Mouse (Mus musculus) MEL (cell line): Measurements from ENCODE around the gene Mfap3l. TPM values are rescaled to one million over a fixed set of nuclear protein-coding genes. Genes with fewer than 3 reads are reported as not detected.

Experiments used
- DNase-seq: peaks from one replicate; pipeline ENCODE4 v3.0.0; 2011; ENCODE audit warnings: low read depth, low spot score
- H3K27ac ChIP-seq: 2 replicates; pipeline ENCODE4 v1.5.1; 2012; ENCODE audit warnings: low read depth, mild to moderate bottlenecking, control low read depth, low read length, moderate library complexity; ENCODE audit not compliant: control insufficient read depth
- H3K27me3 ChIP-seq, 2 experiments: fragments of 150-350 bp in 1 of 2; sonication (generic) in 1 of 2; 2 replicates each; pipeline ENCODE4 v1.6.1; 2012; ENCODE audit warnings: low read length in 2 of 2, mild to moderate bottlenecking in 2 of 2, improper control_type of control experiment in 1 of 2, moderate library complexity in 1 of 2; ENCODE audit not compliant: insufficient read depth in 2 of 2, control insufficient read depth in 1 of 2
- H3K36me3 ChIP-seq, 2 experiments: 2 replicates each; pipeline ENCODE4 v1.6.1; 2012 to 2014; ENCODE audit warnings: low read length in 2 of 2, improper control_type of control experiment in 1 of 2, inconsistent platforms in 1 of 2, mild to moderate bottlenecking in 1 of 2; ENCODE audit not compliant: insufficient read depth in 2 of 2, control insufficient read depth in 1 of 2
- H3K4me1 ChIP-seq, 2 experiments: fragments of 150-350 bp in 1 of 2; sonication (generic) in 1 of 2; 2 replicates each; pipeline ENCODE4 v1.6.1; 2012; ENCODE audit warnings: low read length in 2 of 2, improper control_type of control experiment in 1 of 2, mild to moderate bottlenecking in 1 of 2; ENCODE audit not compliant: insufficient read depth in 2 of 2, control insufficient read depth in 1 of 2
- H3K4me3 ChIP-seq, 2 experiments: fragments of 150-350 bp in 1 of 2; sonication (generic) in 1 of 2; 2 replicates each; pipeline ENCODE4 v1.5.1; 2012; ENCODE audit warnings: low read depth in 2 of 2, low read length in 2 of 2, mild to moderate bottlenecking in 2 of 2, moderate library complexity in 2 of 2, control low read depth in 1 of 2, improper control_type of control experiment in 1 of 2; ENCODE audit not compliant: control insufficient read depth in 1 of 2, insufficient read depth in 1 of 2
- H3K79me2 ChIP-seq: 2 replicates; pipeline ENCODE4 v1.6.1; 2012; ENCODE audit warnings: mild to moderate bottlenecking, low read length, moderate library complexity; ENCODE audit not compliant: control insufficient read depth, poor library complexity, insufficient read depth
- H3K9ac ChIP-seq: 2 replicates; pipeline ENCODE4 v1.6.1; 2012; ENCODE audit warnings: low read depth, mild to moderate bottlenecking, control low read depth, low read length, moderate library complexity; ENCODE audit not compliant: control insufficient read depth, poor library complexity, severe bottlenecking
- H3K9me3 ChIP-seq: fragments of 150-350 bp; sonication (generic); replicated peaks from 2 replicates; pipeline ENCODE4 v1.6.1; 2012; ENCODE audit warnings: mild to moderate bottlenecking, low read length, improper control_type of control experiment, moderate library complexity; ENCODE audit not compliant: insufficient read depth
- BHLHE40 ChIP-seq: IDR thresholded peaks from 2 replicates; pipeline ENCODE4 v1.6.1; 2012; ENCODE audit warnings: low read depth, mild to moderate bottlenecking, inconsistent platforms, low read length, improper control_type of control experiment, borderline replicate concordance
- ELF1 ChIP-seq: IDR thresholded peaks from 2 replicates; pipeline ENCODE4 v1.6.1; 2014; ENCODE audit warnings: low read depth, mild to moderate bottlenecking, inconsistent platforms, low read length, improper control_type of control experiment, moderate library complexity
- EP300 ChIP-seq, 2 experiments: IDR thresholded peaks; 2 replicates each; pipeline ENCODE4 v1.6.1; 2011; ENCODE audit warnings: improper control_type of control experiment in 2 of 2, low read length in 2 of 2, low read depth in 1 of 2, mild to moderate bottlenecking in 1 of 2
- ETS1 ChIP-seq: IDR thresholded peaks from 2 replicates; pipeline ENCODE4 v1.6.1; 2012; ENCODE audit warnings: low read depth, mild to moderate bottlenecking, inconsistent platforms, low read length, improper control_type of control experiment, moderate library complexity
- GATA1 ChIP-seq: IDR thresholded peaks from 2 replicates; pipeline ENCODE4 v1.6.1; 2011; ENCODE audit warnings: low read depth, low read length, improper control_type of control experiment
- KAT2A ChIP-seq: conservative IDR thresholded peaks from 2 replicates; pipeline ENCODE4 v1.6.1; 2012; ENCODE audit warnings: low read depth, low read length, improper control_type of control experiment, inconsistent platforms
- MAFK ChIP-seq: IDR thresholded peaks from 2 replicates; pipeline ENCODE4 v1.6.1; 2011; ENCODE audit warnings: low read depth, mild to moderate bottlenecking, low read length, improper control_type of control experiment, borderline replicate concordance
- MAX ChIP-seq: IDR thresholded peaks from 2 replicates; pipeline ENCODE4 v1.6.1; 2011; ENCODE audit warnings: low read length, improper control_type of control experiment
- POLR2AphosphoS2 ChIP-seq: IDR thresholded peaks from 2 replicates; pipeline ENCODE4 v1.6.1; 2011; ENCODE audit warnings: low read length, improper control_type of control experiment
- RCOR1 ChIP-seq: IDR thresholded peaks from 2 replicates; pipeline ENCODE4 v1.6.1; 2012; ENCODE audit warnings: low read depth, mild to moderate bottlenecking, inconsistent platforms, low read length, improper control_type of control experiment
- SMC3 ChIP-seq: IDR thresholded peaks from 2 replicates; pipeline ENCODE4 v1.6.1; 2011; ENCODE audit warnings: low read depth, low read length, improper control_type of control experiment
- TBP ChIP-seq: IDR thresholded peaks from 2 replicates; pipeline ENCODE4 v1.8.0; 2011; ENCODE audit warnings: low read depth, low read length, improper control_type of control experiment
- USF1 ChIP-seq: IDR thresholded peaks from 2 replicates; pipeline ENCODE4 v1.6.1; 2014; ENCODE audit warnings: low read depth, mild to moderate bottlenecking, inconsistent platforms, low read length, improper control_type of control experiment, moderate library complexity
- USF2 ChIP-seq, 2 experiments: IDR thresholded peaks; 2 replicates each; pipeline ENCODE4 v1.6.1; 2011 to 2012; ENCODE audit warnings: improper control_type of control experiment in 2 of 2, low read length in 2 of 2, borderline replicate concordance in 1 of 2, inconsistent platforms in 1 of 2, low read depth in 1 of 2, mild to moderate bottlenecking in 1 of 2; ENCODE audit not compliant: insufficient read depth in 1 of 2
- ZC3H11A ChIP-seq: IDR thresholded peaks from 2 replicates; pipeline ENCODE4 v1.6.1; 2012; ENCODE audit warnings: low read depth, mild to moderate bottlenecking, inconsistent platforms, low read length, improper control_type of control experiment
- ZNF384 ChIP-seq: IDR thresholded peaks from 2 replicates; pipeline ENCODE4 v1.6.1; 2012; ENCODE audit warnings: low read depth, mild to moderate bottlenecking, inconsistent platforms, low read length, improper control_type of control experiment
- polyA plus RNA-seq, 2 experiments: library from polyadenylated mRNA; stranded (reverse) in 1 of 2; unstranded in 1 of 2; fragments of >175 nt in 1 of 2; fragments of >200 nt in 1 of 2; gene quantifications; 2 replicates each; pipeline versions ENCODE4 v1.2.1 to v1.2.4; 2012; ENCODE audit warnings: low replicate concordance in 2 of 2, low read depth in 1 of 2; ENCODE audit not compliant: insufficient read length in 2 of 2, insufficient read depth in 1 of 2, missing spikeins in 1 of 2
- total RNA-seq: library from RNA; depleted of rRNA; stranded (reverse); fragments of 300-350 nt; gene quantifications from 2 replicates; pipeline ENCODE4 v1.2.3, GENCODE M21; 2012

Gene Mfap3l
- total and polyA plus RNA-seq, 3 experiments, result not detected

DNA sequence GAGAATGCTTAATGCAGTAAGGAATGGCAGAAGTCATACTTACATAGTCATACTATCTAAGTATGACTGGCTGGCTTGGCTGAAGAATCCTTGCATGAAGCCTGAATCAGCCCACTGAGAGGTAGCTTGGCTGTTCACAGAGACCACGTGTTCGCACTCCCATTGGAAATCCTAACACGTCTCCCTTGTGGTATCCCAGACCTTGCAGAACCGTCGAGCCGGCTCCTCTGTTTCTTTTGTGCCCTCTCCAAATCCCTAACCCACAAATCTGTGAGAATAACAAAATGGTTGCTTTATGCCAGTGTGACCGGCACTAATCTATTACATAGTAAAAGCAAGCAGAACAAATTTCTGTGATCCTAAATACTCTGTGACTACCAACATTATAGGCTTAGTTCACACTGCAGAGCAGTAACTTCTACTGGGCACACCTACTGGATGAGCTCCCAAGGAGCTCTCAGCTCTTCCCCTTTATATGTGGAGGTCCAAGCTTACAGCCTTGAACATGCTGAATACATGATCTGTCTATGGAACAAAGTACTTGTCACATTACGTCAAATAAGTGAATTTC, 79.0 kb downstream of the Mfap3l start:
- no peak overlapping the region for H3K4me3 ChIP-seq
- no peaks in the 10 kb centered on the region for H3K4me1 ChIP-seq
- no peaks in the 10 kb centered on the region for H3K9me3 ChIP-seq
- H3K36me3 ChIP-seq, result no peaks in the 10 kb centered on the region
- H3K79me2 ChIP-seq, result no peaks in the 10 kb centered on the region
- no peaks in the 10 kb centered on the region for H3K27me3 ChIP-seq
- no peak for DNase-seq
- TF ChIP-seq KAT2A, result no peak
- TF ChIP-seq USF1, result no peak
- TF ChIP-seq BHLHE40, result no peak
- no peak for TF ChIP-seq GATA1
- no peak for TF ChIP-seq EP300 (IDR thresholded peaks at IDR 0.05; ENCODE audit: low read depth in 1 of 2, low read length in 2 of 2)
- TF ChIP-seq ZC3H11A, result no peak
- TF ChIP-seq POLR2AphosphoS2, result no peak
- TF ChIP-seq ETS1, result no peak
- no peak overlapping the region for H3K9ac ChIP-seq
- no peak overlapping the region for H3K27ac ChIP-seq

DNA sequence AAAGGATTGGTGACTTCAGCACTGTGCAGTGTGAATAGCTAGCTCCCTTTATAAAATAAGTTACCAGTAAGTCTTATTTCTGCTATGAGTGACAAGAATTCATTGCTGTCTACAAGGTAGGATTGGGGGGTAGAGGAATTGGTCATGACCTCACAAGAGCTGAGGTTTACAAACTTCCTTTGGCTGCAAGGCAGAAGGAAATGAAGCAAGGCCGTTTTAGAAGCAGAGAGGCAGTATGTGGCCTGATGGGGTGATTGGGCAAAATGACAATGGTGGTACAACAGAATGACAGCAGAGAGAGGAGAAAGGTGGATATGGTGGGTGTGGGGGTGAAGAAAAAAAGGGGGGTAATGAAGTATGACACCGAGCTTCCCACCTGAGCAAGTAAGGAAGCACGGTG, 82.1 kb downstream of the Mfap3l start:
- Histone ChIP-seq H3K9ac (no peak overlapping the region), H3K4me3 (no peak overlapping the region), H3K27me3 (no peaks in the 10 kb centered on the region), H3K9me3 (no peaks in the 10 kb centered on the region), H3K36me3 (no peaks in the 10 kb centered on the region), H3K4me1 (no peaks in the 10 kb centered on the region), H3K27ac (no peak overlapping the region), H3K79me2 (no peaks in the 10 kb centered on the region)
- TF ChIP-seq EP300 (IDR thresholded peaks at IDR 0.05; ENCODE audit: low read depth in 1 of 2, low read length in 2 of 2) (no peak), ZNF384 (no peak), ELF1 (no peak), USF2 (IDR thresholded peaks at IDR 0.05; ENCODE audit: borderline replicate concordance in 1 of 2, insufficient read depth in 1 of 2, low read depth in 1 of 2, low read length in 2 of 2) (no peak), TBP (no peak), RCOR1 (no peak), ETS1 (no peak), SMC3 (no peak), MAX (no peak), KAT2A (no peak), MAFK (no peak), ZC3H11A (no peak)
- DNase-seq, result no peak
